Mouse (Mus musculus) limb, embryonic 15.5 days (tissue): ENCODE measurements at regions not wholly inside any gene's neighbourhood (a gene's known extent, or its start where the extent isn't known, plus 50 kb on each side); places are given as distances from the start of the nearest gene placed in this dataset.

ENCODE experiments used
- ATAC-seq: fragments of 200-750 bp; cut with Nextera tagmentation; 2 replicates; pipeline ENCODE4 v1.8.0; 2017; ENCODE audit warnings: low read depth, moderate TSS enrichment; ENCODE audit not compliant: insufficient number of reproducible peaks, low FRiP score, low TSS enrichment
- H3K27ac ChIP-seq: fragments of 300-500 bp; sonication (generic); 2 replicates; pipeline ENCODE4 v1.5.1; 2015; ENCODE audit warnings: moderate library complexity, mild to moderate bottlenecking, inconsistent platforms
- H3K27me3 ChIP-seq: fragments of 300-500 bp; sonication (generic); 2 replicates; pipeline ENCODE4 v1.6.1; 2015; ENCODE audit warnings: inconsistent platforms
- H3K36me3 ChIP-seq: fragments of 300-500 bp; sonication (generic); 2 replicates; pipeline ENCODE4 v1.6.1; 2015; ENCODE audit warnings: inconsistent platforms
- H3K4me1 ChIP-seq: fragments of 300-500 bp; sonication (generic); 2 replicates; pipeline ENCODE4 v1.6.1; 2015; ENCODE audit warnings: inconsistent platforms
- H3K4me2 ChIP-seq: fragments of 300-500 bp; sonication (generic); 2 replicates; pipeline ENCODE4 v1.6.1; 2015; ENCODE audit warnings: mild to moderate bottlenecking, inconsistent platforms
- H3K4me3 ChIP-seq: fragments of 300-500 bp; sonication (generic); 2 replicates; pipeline ENCODE4 v1.5.1; 2015; ENCODE audit warnings: mild to moderate bottlenecking, inconsistent platforms
- H3K9ac ChIP-seq: fragments of 300-500 bp; sonication (generic); 2 replicates; pipeline ENCODE4 v1.6.1; 2015; ENCODE audit warnings: inconsistent platforms
- H3K9me3 ChIP-seq: fragments of 300-500 bp; sonication (generic); 2 replicates; pipeline ENCODE4 v1.6.1; 2016; ENCODE audit warnings: inconsistent platforms
- WGBS: fragments of 180-500 bp; shearing (Covaris S2); methylation state at CpG from one replicate; pipeline ENCODE4 v1.1.7; 2015; 5-methylcytosine and 5-hydroxymethylcytosine counted together

GRCm38 (mm10) chr11:45719821-45720220 lies 132.0 kb upstream of the Clint1 start:
- WGBS = 91% methylated on average over 6 of the region's 6 CpGs
- Histone ChIP-seq H3K4me2 (no peak overlapping the region), H3K36me3 (no peaks in the 10 kb centered on the region), H3K27ac (no peak overlapping the region), H3K27me3 (no peaks in the 10 kb centered on the region), H3K9me3 (no peaks in the 10 kb centered on the region), H3K4me3 (no peak overlapping the region), H3K4me1 (peaks cover 10% of the 10 kb centered on the region), H3K9ac (no peak overlapping the region)
- no peak for ATAC-seq

DNA sequence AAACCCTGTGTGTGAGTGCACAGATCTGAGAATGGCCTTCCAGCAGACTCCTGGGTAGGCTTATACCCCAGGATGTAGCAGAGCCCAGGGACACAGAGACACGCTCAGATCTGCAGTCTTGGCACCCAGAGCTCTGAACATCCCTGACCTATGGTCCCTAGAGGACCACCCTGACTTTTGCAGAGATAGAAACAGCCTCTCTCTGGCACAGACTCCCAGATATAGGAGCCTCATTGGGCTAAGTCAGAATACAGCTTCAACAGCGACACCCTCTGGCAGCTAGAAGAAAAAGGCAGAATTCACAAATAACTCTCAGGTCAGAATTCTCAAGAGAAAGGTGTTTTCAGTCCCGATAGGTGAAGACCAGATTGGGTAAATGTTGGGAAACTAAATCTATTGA lies 115.3 kb upstream of the Clint1 start:
- Histone ChIP-seq H3K4me2 (no peak overlapping the region), H3K9ac (no peak overlapping the region), H3K4me3 (no peak overlapping the region), H3K4me1 (peaks cover 10% of the 10 kb centered on the region; the same call in 1 of the 2 replicates), H3K9me3 (no peaks in the 10 kb centered on the region), H3K36me3 (no peaks in the 10 kb centered on the region), H3K27ac (no peak overlapping the region), H3K27me3 (no peaks in the 10 kb centered on the region)
- no peak for ATAC-seq
- WGBS = 40% methylated on average over 3 of the region's 3 CpGs

DNA sequence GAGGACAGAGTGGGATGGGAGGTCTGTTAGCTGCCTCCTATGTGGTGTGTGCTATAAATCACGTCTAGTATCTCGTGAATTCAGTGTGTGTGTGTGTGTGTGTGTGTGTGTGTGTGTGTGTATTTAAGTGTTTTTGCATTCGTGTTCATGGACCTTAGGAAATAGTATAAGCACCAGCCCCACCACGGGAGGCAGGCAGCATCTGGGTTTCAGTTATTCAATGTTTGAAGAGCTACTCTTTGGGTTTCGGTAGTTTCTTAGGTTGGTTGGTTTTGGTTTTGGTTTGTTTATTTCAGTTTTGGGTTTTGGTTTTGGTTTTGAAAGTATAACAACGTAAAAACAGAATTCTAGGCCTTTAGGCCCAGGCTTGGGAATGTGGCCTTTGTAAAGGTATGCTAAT lies 113.5 kb upstream of the Clint1 start:
- peaks cover 10% of the 10 kb centered on the region; the same call in 1 of the 2 replicates for H3K4me1 ChIP-seq
- 75% methylated on average over 6 of the region's 6 CpGs for whole genome bisulfite sequencing
- no peaks in the 10 kb centered on the region for H3K27me3 ChIP-seq
- no peak for ATAC-seq
- H3K4me3 ChIP-seq = no peak overlapping the region
- H3K9me3 ChIP-seq = no peaks in the 10 kb centered on the region
- H3K36me3 ChIP-seq = no peaks in the 10 kb centered on the region
- H3K4me2 ChIP-seq = no peak overlapping the region
- no peak overlapping the region for H3K9ac ChIP-seq
- no peak overlapping the region for H3K27ac ChIP-seq

- no peak overlapping the region for H3K9ac ChIP-seq
- H3K9me3 ChIP-seq = no peaks in the 10 kb centered on the region
- no peak overlapping the region for H3K4me3 ChIP-seq
- no peaks in the 10 kb centered on the region for H3K27me3 ChIP-seq
- no peak overlapping the region for H3K27ac ChIP-seq
- no peak for ATAC-seq
- H3K4me2 ChIP-seq = no peak overlapping the region
- H3K36me3 ChIP-seq = no peaks in the 10 kb centered on the region
- no peaks in the 10 kb centered on the region for H3K4me1 ChIP-seq
- 75% methylated on average over 2 of the region's 2 CpGs for WGBS
Observed at GRCm38 (mm10) chr11:45745941-45746340, 105.9 kb upstream of the Clint1 start.

DNA sequence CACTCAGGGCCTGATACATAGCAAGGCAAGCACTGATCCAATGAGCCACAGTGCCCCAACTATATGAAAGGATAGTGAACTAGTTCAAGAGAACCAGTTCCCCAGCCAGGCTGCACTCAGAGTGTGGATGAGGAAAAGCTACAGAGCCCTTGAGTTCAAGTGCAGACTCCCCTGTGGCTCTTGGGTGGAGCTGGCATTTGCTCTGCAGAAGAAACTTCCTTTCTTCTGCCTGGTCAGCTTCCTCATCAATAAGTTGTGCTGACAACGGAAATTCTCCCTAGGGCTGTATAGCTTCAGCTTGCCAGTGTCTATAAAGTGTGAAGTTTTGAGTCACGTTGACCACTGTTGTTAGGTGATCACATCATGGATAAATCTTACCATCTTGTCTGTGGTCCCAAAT lies 101.6 kb upstream of the Clint1 start:
- H3K9me3 ChIP-seq = no peaks in the 10 kb centered on the region
- no peaks in the 10 kb centered on the region for H3K36me3 ChIP-seq
- no peak overlapping the region for H3K4me3 ChIP-seq
- WGBS = 67% methylated on average over 2 of the region's 2 CpGs
- no peaks in the 10 kb centered on the region for H3K27me3 ChIP-seq
- no peak overlapping the region for H3K4me2 ChIP-seq
- no peak overlapping the region for H3K9ac ChIP-seq
- H3K27ac ChIP-seq = no peak overlapping the region
- no peak for ATAC-seq
- H3K4me1 ChIP-seq = peaks cover 2% of the 10 kb centered on the region; the same call in 1 of the 2 replicates

- ATAC-seq = peak; percentile 67; the same call in 1 of the 2 replicates
- Histone ChIP-seq H3K4me3 (no peak overlapping the region), H3K4me1 (peaks cover 2% of the 10 kb centered on the region; the same call in 1 of the 2 replicates), H3K4me2 (no peak overlapping the region), H3K9me3 (no peaks in the 10 kb centered on the region), H3K36me3 (no peaks in the 10 kb centered on the region), H3K9ac (no peak overlapping the region), H3K27ac (no peak overlapping the region; the same call in 1 of the 2 replicates), H3K27me3 (no peaks in the 10 kb centered on the region)
- whole genome bisulfite sequencing = 21% methylated on average over 1 of the region's 1 CpGs
Observed at GRCm38 (mm10) chr11:45752237-45752636, 99.6 kb upstream of the Clint1 start.

DNA sequence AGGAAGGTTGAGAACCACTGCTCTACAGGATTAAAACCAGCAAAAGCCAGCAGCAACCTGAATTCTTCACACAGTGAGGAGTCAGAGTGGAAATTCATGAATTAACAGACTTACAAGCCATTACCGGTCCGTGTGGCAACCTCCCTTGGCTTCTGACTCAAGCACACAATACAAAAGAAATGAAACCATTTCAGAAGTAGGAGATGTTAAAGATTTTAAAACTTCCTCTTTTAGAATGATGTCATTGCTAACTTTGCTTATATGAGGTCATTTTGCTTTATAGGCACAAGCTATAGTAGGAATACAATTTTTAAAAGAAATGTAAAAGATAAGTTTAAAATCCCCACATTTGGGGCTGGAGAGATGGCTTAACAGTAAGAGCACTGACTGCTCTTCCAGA lies 99.1 kb upstream of the Clint1 start:
- no peak for ATAC-seq
- Histone ChIP-seq H3K4me1 (peaks cover 2% of the 10 kb centered on the region; the same call in 1 of the 2 replicates), H3K36me3 (no peaks in the 10 kb centered on the region), H3K27ac (no peak overlapping the region), H3K9me3 (no peaks in the 10 kb centered on the region), H3K4me2 (no peak overlapping the region), H3K4me3 (no peak overlapping the region), H3K9ac (no peak overlapping the region), H3K27me3 (no peaks in the 10 kb centered on the region)
- WGBS = 37% methylated on average over 2 of the region's 2 CpGs

DNA sequence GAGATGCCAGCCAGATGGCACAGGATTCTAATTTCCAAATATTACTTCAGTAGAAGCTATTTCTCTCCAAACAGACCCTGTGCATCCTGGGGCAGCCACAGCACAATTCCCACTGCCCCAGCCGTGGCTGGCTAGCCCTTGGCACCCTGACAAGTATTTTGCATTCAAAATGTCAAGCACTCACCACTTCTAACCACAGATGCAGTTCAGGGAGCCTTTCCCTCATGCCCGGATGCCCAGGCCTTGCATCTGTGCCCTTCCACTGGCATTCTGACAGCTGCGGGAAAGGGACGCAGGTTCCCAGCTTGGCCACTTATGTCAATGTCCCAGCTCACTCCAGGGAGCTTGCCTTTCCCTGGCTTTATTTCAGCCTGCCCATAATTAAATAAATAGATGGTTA lies 84.8 kb upstream of the Clint1 start:
- no peaks in the 10 kb centered on the region for H3K27me3 ChIP-seq
- H3K9me3 ChIP-seq = no peaks in the 10 kb centered on the region
- no peak for ATAC-seq
- no peaks in the 10 kb centered on the region for H3K36me3 ChIP-seq
- no peak overlapping the region for H3K27ac ChIP-seq
- 69% methylated on average over 4 of the region's 4 CpGs for WGBS
- H3K4me1 ChIP-seq = no peaks in the 10 kb centered on the region
- H3K9ac ChIP-seq = no peak overlapping the region
- H3K4me2 ChIP-seq = no peak overlapping the region
- no peak overlapping the region for H3K4me3 ChIP-seq

DNA sequence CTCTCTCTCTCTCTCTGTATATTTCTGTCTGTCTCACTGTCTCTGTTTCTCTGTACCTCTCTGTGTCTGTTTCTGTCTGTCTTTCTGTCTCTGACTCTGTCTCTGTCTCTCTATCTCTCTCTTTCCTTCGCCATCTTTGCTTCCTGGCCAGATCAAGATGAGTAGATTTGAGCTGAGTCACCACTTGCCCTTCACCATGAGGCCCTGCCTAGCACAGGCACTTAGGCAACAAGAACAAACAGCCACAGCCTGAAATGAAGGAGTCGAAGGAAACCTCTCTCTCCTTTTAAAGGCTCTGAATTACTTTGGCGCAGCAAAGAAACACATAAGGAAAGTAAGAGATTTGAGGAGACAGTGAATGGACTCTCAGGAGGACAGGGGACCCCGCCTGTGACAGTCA lies 69.4 kb upstream of the Clint1 start:
- no peak overlapping the region for H3K4me3 ChIP-seq
- no peak overlapping the region for H3K27ac ChIP-seq
- H3K4me2 ChIP-seq = no peak overlapping the region
- ATAC-seq = no peak
- no peaks in the 10 kb centered on the region for H3K27me3 ChIP-seq
- H3K9ac ChIP-seq = no peak overlapping the region
- no peaks in the 10 kb centered on the region for H3K4me1 ChIP-seq
- no peaks in the 10 kb centered on the region for H3K36me3 ChIP-seq
- WGBS = 77% methylated on average over 4 of the region's 4 CpGs
- H3K9me3 ChIP-seq = no peaks in the 10 kb centered on the region

DNA sequence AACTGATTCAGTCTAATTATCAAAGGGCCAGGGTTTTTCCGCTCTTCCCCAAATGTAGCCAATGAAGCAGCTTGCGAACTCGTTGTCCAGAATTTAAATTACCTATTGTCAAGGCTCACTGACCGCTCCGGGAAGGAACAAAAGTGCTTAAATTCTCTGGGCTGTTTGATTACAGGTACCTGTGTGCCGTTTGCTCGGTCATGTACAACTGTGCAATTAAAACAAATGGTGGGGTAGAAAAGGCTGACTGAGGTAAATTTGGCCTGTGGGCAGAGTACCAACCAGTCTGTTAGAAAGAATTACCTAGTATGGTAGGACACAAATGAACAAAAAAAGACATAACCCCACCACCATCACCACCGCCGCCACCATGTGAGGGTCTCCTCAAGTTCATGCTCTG lies 66.0 kb upstream of the Clint1 start:
- no peaks in the 10 kb centered on the region for H3K36me3 ChIP-seq

DNA sequence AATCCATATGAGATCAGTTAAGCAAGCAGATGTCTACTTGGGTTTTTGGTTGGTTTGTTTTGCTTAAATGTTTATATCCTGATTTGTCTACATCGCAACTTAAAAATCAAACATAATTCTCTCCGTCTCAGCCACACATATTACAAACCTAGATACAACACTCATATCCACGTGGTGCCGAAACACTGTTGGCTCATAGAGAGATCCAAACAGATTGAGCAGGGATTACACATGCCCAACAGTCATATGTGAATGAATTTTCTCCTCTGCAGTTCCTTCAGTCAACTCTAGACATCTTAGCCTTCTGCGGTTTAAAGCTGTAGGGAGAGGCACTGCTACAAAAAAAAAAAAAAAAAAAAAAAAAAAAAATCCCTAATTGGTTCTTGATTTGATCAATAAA lies 64.4 kb upstream of the Clint1 start:
- H3K27ac ChIP-seq = no peak overlapping the region
- no peak for ATAC-seq
- no peaks in the 10 kb centered on the region for H3K36me3 ChIP-seq
- no peak overlapping the region for H3K4me3 ChIP-seq
- no peaks in the 10 kb centered on the region for H3K27me3 ChIP-seq
- H3K4me2 ChIP-seq = no peak overlapping the region
- WGBS = 90% methylated on average over 5 of the region's 5 CpGs
- H3K4me1 ChIP-seq = peaks cover 3% of the 10 kb centered on the region; the same call in 1 of the 2 replicates
- no peak overlapping the region for H3K9ac ChIP-seq
- H3K9me3 ChIP-seq = no peaks in the 10 kb centered on the region

More for the DNA sequence above, 66.0 kb upstream of the Clint1 start:
- Histone ChIP-seq H3K27me3 (no peaks in the 10 kb centered on the region), H3K9ac (no peak overlapping the region), H3K9me3 (no peaks in the 10 kb centered on the region), H3K27ac (no peak overlapping the region), H3K4me2 (no peak overlapping the region), H3K4me1 (peaks cover 3% of the 10 kb centered on the region; the same call in 1 of the 2 replicates), H3K4me3 (no peak overlapping the region)
- WGBS = 87% methylated on average over 9 of the region's 9 CpGs
- ATAC-seq = no peak

DNA sequence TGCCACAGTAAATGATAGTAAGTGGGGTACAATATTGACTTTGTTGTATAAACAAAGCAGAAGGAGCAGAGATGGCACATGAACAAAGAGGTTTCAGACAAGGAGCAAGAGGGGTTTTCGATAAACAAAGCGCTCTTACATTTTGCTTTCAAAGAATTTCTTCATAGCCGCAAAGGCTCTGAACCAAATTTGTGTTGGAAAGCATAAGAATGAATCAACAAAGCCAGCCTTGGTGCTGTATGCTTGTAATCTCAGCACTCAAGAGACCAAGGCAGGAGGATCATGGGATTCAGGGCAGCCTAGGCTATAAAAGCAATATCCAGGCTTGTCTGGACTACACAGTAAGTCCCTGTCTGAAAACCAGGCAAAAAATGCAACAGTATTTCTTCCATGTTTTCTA lies 62.0 kb upstream of the Clint1 start:
- Histone ChIP-seq H3K9me3 (no peaks in the 10 kb centered on the region), H3K4me3 (no peak overlapping the region), H3K27me3 (no peaks in the 10 kb centered on the region), H3K36me3 (no peaks in the 10 kb centered on the region), H3K4me2 (no peak overlapping the region), H3K9ac (no peak overlapping the region), H3K4me1 (peaks cover 3% of the 10 kb centered on the region; the same call in 1 of the 2 replicates), H3K27ac (no peak overlapping the region)
- 88% methylated on average over 3 of the region's 3 CpGs for WGBS
- no peak for ATAC-seq

GRCm38 (mm10) chr11:45790504-45790903 lies 61.3 kb upstream of the Clint1 start:
- 76% methylated on average over 8 of the region's 8 CpGs for WGBS
- ATAC-seq = no peak
- Histone ChIP-seq H3K9ac (no peak overlapping the region), H3K9me3 (no peaks in the 10 kb centered on the region), H3K4me1 (peaks cover 6% of the 10 kb centered on the region), H3K36me3 (no peaks in the 10 kb centered on the region), H3K4me3 (no peak overlapping the region), H3K4me2 (no peak overlapping the region), H3K27ac (no peak overlapping the region), H3K27me3 (no peaks in the 10 kb centered on the region)
